Mouse (Mus musculus) bone marrow, adult 2 months (tissue): ENCODE results near the gene Ifna9.

Source experiments
- CTCF ChIP-seq: fragments of 200-500 bp; IDR thresholded peaks from 2 replicates; pipeline ENCODE4 v1.5.1; 2011; ENCODE audit warnings: low read length, control low read depth; ENCODE audit not compliant: control insufficient read depth, insufficient read depth
- POLR2A ChIP-seq: fragments of 200-500 bp; IDR thresholded peaks from 2 replicates; pipeline ENCODE4 v1.6.1; 2011; ENCODE audit warnings: low read depth, mild to moderate bottlenecking, control low read depth, low read length, borderline replicate concordance; ENCODE audit not compliant: control insufficient read depth

DNA sequence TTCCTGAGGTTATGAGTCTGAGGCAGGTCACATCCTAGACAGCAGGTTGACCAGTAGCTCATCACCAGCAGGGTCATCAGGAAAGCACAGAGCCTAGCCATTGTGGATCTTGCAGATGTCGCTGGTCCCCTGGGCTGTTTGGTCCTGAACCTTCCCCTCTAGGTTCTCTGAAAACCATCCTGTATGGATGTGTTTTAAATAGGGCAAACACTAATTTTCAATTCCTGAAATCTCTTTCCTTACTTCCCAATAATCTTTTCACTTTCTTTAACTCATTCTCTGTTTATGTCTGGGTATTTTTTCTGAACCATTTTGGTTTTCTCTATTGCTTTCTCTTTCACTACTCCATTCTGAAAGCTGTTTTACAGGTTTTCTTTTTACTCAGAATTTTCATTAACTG lies 20.5 kb downstream of the Ifna9 start, which contains the start of gene Ifna14:
- TF ChIP-seq POLR2A (no peak), CTCF (no peak)
